Mouse (Mus musculus): ENCODE measurements around the gene Olfr126.

Gene Olfr126

DNA sequence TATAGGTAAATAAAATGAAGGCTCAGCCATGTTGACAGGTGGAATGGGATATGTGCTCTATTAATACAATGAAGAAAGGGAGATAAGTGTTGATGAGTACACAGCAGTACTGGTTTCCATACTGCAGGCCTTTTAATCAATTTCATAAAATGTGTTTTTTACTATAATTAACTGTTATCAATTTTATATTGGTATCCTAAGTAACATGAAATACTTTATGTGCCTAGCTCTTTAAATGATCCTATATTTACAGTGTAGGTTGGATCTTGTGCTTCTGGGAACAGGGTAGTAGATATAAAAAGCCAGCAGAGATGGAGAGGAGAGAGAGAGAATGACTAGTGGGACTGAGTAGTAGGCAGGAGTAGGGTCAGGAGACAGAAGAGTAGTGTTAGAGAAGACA is at the start of gene Olfr126:
Gene Olfr126, plus strand, starts transcription at position 301 of the 400 bp plus-strand sequence.
- DNase-seq: no peak

DNA sequence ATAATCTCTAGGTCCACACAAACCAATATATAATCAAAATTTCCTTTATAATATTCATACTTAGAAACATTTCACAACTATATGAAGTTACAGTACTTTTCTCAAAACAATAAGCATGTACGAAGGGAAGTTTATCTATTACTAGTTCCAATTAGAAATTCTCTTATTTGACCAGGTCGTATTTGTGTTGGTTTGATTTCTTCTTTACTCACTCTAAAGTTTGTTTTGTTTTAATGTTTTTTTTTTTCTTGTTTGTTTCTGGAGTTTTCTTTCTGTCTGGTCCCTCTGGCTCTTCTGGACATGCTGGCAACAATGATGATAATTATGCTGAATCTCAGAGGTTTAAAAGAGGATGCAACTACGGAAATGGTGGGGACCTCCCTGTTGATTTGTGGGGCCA is 47.7 kb upstream of the Olfr126 start, which contains the start of gene Olfr124:
Gene Olfr124, plus strand, starts transcription at position 301 of the 400 bp plus-strand sequence.
- DNase-seq: no peak

DNA sequence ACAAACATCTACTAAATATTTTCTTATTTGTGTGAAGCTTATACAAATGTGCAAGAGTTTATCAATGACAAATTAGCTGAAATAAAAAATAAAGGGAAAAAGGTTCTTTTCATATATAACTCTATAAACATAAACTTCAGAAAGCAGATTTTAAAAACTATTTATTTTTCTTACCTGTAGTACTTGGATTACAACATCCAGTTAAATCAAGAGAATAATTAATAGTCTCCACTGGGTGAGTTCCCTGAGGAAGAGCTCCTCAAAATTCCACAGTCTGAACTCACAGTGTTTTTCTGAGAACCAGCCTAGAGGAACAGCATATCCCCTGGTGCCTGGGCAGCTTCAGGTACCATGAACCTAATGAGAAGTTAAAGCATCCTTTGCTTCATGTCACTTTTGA is 14.6 kb upstream of the Olfr126 start, which contains the start of gene Olfr125:
Gene Olfr125, plus strand, starts transcription at position 301 of the 400 bp plus-strand sequence.
- DNase-seq: no peak

DNA sequence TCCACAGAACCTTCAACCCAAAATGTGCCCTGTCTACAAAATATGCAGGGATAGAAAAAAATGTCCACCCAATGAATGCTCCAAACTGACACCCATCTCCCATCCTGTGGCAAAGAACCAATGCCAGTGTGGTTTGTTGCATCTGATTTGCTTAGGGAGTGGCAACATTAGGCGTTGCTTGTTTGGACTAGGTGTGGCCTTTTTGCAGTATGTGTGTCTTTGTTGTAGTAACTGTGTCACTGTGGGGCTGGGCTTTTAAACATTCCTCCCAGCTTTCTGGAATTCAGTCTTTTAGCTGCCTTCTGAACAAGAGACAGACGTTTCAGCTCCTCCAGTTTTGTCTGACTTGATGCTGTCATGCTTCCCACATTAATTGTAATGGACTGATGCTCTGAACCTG is 16.6 kb downstream of the Olfr126 start:
- no peak for DNase-seq

DNA sequence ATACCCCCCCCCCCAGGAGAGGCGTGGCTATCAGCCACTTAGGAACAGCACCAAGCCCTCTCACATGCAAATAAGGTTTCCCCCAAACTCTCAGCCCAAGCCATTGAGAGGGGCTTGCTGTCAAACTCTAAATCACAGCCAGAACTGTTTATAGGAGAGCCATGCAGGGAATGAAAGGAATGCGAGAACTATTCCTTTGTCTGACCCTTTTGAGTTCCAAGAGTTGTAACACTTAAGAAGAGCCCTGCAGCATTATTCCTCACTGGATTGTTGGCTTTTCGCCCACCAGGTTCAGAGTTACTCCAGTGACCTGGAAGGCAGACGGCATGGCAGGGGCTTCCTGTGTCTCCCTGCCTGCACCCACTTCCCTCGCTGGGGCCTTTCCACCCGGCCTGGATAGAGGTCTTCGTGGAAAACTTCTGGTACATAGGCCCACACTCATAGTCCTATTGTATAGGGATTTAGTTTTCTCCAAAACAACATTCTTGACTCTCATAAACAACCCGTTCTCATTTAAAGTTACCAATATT is 22.5 kb downstream of the Olfr126 start:
- DNase-seq: no peak

DNA sequence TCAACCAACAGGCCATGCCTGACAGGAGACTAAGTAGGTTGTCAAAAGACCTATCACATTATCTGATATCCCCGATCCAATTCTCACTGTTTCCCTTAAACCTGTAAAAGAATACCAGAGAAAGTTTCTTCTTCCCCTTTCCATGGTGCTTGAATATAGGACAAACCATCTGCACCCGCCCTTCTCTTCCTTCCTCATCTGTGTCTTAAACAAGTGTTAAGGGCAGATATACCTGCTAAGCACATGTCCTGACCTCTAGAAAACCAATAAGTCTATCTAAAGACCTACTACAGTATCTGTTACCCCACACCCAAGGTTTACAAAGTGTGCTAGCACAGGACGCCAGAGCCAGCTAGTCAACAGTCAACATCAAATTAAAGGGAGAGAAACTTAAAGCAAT is 26.5 kb downstream of the Olfr126 start:
- no peak for DNase-seq

DNA sequence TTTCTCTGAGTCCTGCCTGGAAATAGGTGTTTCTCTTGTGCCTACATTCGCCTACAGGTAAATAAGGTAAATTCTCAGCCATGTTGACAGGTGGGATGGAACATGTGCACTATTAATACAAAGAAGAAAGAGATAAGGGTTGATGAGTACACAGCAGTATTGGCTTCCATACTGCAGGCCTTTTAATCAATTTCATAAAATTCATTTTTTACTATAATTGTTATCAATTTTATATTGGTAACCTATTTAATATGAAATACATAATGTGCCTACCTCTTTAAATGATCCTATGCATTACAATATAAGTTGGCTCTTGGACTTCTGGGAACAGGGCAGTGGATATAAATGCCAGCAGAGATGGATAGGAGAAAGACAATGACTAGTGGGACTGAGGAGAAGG is 52.9 kb downstream of the Olfr126 start, which contains the start of gene Olfr127:
Gene Olfr127, plus strand, starts transcription at position 301 of the 400 bp plus-strand sequence.
- DNase-seq: no peak
